Mouse (Mus musculus): ENCODE measurements around the gene Fstl4.

The Fstl4 gene

DNA sequence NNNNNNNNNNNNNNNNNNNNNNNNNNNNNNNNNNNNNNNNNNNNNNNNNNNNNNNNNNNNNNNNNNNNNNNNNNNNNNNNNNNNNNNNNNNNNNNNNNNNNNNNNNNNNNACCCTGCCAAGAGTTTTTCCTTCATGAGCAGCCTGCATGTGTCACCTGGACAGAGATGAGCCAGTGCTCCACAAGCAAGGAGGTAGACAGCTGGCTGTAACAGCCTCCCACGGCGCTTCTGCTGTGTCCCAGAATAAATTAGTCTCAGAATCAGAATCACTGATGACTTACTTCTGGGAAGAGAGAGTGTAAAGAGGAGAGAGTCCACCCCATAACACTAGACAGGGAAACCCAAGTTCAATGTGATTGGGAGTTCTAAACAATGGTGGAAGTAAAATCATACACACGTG, 464.6 kb downstream of the Fstl4 start:
- DNase-seq (ENCODE audit: low read depth, low spot score): no peak

DNA sequence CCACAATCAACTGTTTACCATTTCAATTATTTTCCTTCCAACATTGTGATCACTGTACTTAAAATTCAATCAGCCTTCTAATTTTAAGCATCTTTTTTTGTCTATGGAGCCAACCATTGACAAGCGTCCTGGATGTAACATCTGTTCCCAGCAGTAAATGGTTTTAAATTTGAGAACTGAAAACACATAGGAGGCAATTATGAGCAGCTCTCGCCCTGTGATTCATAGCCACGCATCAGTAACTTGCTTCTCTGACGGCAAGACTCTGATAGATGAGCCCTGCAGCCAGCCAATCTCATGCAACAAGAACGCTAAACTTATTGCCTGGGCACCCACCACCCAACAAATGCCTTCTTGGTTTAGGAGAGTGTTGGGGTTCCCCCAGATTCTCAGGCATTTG, 467.4 kb downstream of the Fstl4 start:
- DNase-seq (ENCODE audit: low read depth, low spot score): no peak

DNA sequence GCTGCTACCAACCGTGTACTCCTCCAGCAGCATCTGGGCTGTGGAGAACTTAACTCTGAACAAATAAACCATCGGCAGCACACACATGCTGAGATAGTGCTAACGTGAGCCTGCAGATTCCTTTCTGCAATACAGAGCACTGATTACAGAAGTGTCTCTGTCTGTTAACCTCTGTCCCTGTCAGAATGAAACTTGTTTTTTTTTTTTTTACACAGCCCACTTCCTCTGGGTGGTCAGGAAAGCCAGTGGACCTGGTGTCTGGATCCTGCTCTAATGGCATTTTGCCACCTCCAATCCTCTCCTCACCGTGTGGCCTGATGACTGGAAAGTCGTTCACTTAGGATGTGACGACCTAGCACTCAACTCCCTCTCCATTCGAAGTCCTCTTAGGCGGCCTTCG, 469.2 kb downstream of the Fstl4 start:
- no peak for DNase-seq (ENCODE audit: low read depth, low spot score)

All from R1 (cell line).